Mouse (Mus musculus) CD8-positive naive resting alpha-beta T cell, adult 2 months (primary cell): Measurements from ENCODE around the gene Hinfp.
"Not testable (repeated sequence)": the region's sequence is repeated elsewhere in the genome, so short reads cannot be mapped to it uniquely, and the experiment has no call there.

Source experiments
- DNase-seq, 2 experiments: peaks; one replicate each; pipeline ENCODE4 v3.0.0; 2022; ENCODE audit warnings: low read depth in 2 of 2, low spot score in 2 of 2

Gene Hinfp

GRCm38 (mm10) chr9:44311136-44312134 lies 6.0 kb upstream of the Hinfp start:
- DNase-seq = no peak

GRCm38 (mm10) chr9:44310750-44311135 lies 5.3 kb upstream of the Hinfp start:
- no peak for DNase-seq

- DNase-seq = no peak
These were observed 4.3 kb upstream of the Hinfp start for GRCm38 (mm10) chr9:44309756-44310155.

GRCm38 (mm10) chr9:44307248-44307647 lies 1.8 kb upstream of the Hinfp start:
- no peak for DNase-seq

GRCm38 (mm10) chr9:44306532-44306931 lies 1.1 kb upstream of the Hinfp start:
- no peak for DNase-seq

- not testable (repeated sequence) for DNase-seq
These were observed 5.5 kb downstream of the Hinfp start for GRCm38 (mm10) chr9:44300001-44300400.

- DNase-seq = peak; percentile 25 to 49
These were observed 13.0 kb downstream of the Hinfp start for GRCm38 (mm10) chr9:44292490-44292889.

- no peak for DNase-seq
These were observed 16.5 kb downstream of the Hinfp start for GRCm38 (mm10) chr9:44288959-44289291.

- DNase-seq = no peak
These were observed 17.2 kb downstream of the Hinfp start, which contains the start of gene Abcg4 for GRCm38 (mm10) chr9:44288076-44288958. Abcg4 (minus strand) TSS chr9:44288615.

GRCm38 (mm10) chr9:44287401-44288075 lies 17.9 kb downstream of the Hinfp start:
- no peak for DNase-seq

GRCm38 (mm10) chr9:44287003-44287400 lies 18.5 kb downstream of the Hinfp start:
- DNase-seq = no peak

GRCm38 (mm10) chr9:44286256-44286850 lies 19.1 kb downstream of the Hinfp start:
- no peak for DNase-seq

- DNase-seq = no peak
These were observed 22.3 kb downstream of the Hinfp start for GRCm38 (mm10) chr9:44283183-44283582.

- DNase-seq = no peak
These were observed 35.5 kb downstream of the Hinfp start for GRCm38 (mm10) chr9:44269973-44270372.

- peak; percentile 33 to 61 for DNase-seq
These were observed 36.4 kb downstream of the Hinfp start for GRCm38 (mm10) chr9:44269077-44269476.

GRCm38 (mm10) chr9:44268432-44268831 lies 37.0 kb downstream of the Hinfp start, which contains the start of gene Nlrx1:
Nlrx1 (minus strand) TSS chr9:44268599.
- DNase-seq = no peak

GRCm38 (mm10) chr9:44268027-44268360 lies 37.5 kb downstream of the Hinfp start:
- peak; percentile 69 to 83 for DNase-seq

- no peak for DNase-seq
These were observed 38.0 kb downstream of the Hinfp start for GRCm38 (mm10) chr9:44267319-44268026.

- DNase-seq = no peak
These were observed 38.8 kb downstream of the Hinfp start for GRCm38 (mm10) chr9:44266478-44267226.
